Mouse (Mus musculus): ENCODE measurements around the gene Ano9. TPM values are rescaled to one million over a fixed set of nuclear protein-coding genes. Genes with fewer than 3 reads are reported as not detected.

The Ano9 gene
- total RNA-seq (2021): not detected
- long read RNA-seq, experiment 1: 0 reads
- long read RNA-seq, experiment 2: 0 reads

GRCm38 (mm10) chr7:141117636-141118035, at the start of gene Ano9:
Gene Ano9, minus strand, starts transcription at chr7:141117806.
- DNase-seq (ENCODE audit: low spot score): no peak

- DNase-seq (ENCODE audit: low spot score): peak; percentile 20
Observed at GRCm38 (mm10) chr7:141164850-141165249, 47.2 kb upstream of the Ano9 start.

- DNase-seq (ENCODE audit: low spot score): no peak
Observed at GRCm38 (mm10) chr7:141164397-141164796, 46.8 kb upstream of the Ano9 start.

GRCm38 (mm10) chr7:141155362-141155761, 37.8 kb upstream of the Ano9 start:
- no peak for DNase-seq (ENCODE audit: low spot score)

- no peak for DNase-seq (ENCODE audit: low spot score)
Observed at GRCm38 (mm10) chr7:141148639-141149038, 31.0 kb upstream of the Ano9 start.

GRCm38 (mm10) chr7:141147044-141147443, 29.4 kb upstream of the Ano9 start:
- DNase-seq (ENCODE audit: low spot score): no peak

GRCm38 (mm10) chr7:141146043-141146595, 28.5 kb upstream of the Ano9 start:
- no peak for DNase-seq (ENCODE audit: low spot score)

- DNase-seq (ENCODE audit: low spot score): no peak
Observed at GRCm38 (mm10) chr7:141145403-141145802, 27.8 kb upstream of the Ano9 start.

- no peak for DNase-seq (ENCODE audit: low spot score)
Observed at GRCm38 (mm10) chr7:141144650-141145049, 27.0 kb upstream of the Ano9 start.

- no peak for DNase-seq (ENCODE audit: low spot score)
Observed at GRCm38 (mm10) chr7:141143861-141144260, 26.3 kb upstream of the Ano9 start.

GRCm38 (mm10) chr7:141143112-141143511, 25.5 kb upstream of the Ano9 start:
- DNase-seq (ENCODE audit: low spot score): no peak

GRCm38 (mm10) chr7:141141326-141141725, 23.7 kb upstream of the Ano9 start:
- DNase-seq (ENCODE audit: low spot score): no peak

GRCm38 (mm10) chr7:141131904-141132755, 14.5 kb upstream of the Ano9 start:
- DNase-seq (ENCODE audit: low spot score): no peak

GRCm38 (mm10) chr7:141131024-141131820, 13.6 kb upstream of the Ano9 start:
- peak; percentile 86 for DNase-seq (ENCODE audit: low spot score)

- DNase-seq (ENCODE audit: low spot score): no peak
Observed at GRCm38 (mm10) chr7:141123517-141123856, 5.9 kb upstream of the Ano9 start.

- DNase-seq (ENCODE audit: low spot score): peak; percentile 96
Observed at GRCm38 (mm10) chr7:141122689-141123516, 5.3 kb upstream of the Ano9 start.

GRCm38 (mm10) chr7:141122245-141122644, 4.6 kb upstream of the Ano9 start, which contains the start of gene Ptdss2:
Gene Ptdss2, plus strand, starts transcription at chr7:141122382.
- DNase-seq (ENCODE audit: low spot score): peak; percentile 16

- no peak for DNase-seq (ENCODE audit: low spot score)
Observed at GRCm38 (mm10) chr7:141121051-141121531, 3.5 kb upstream of the Ano9 start.

GRCm38 (mm10) chr7:141120605-141121004, 3.0 kb upstream of the Ano9 start:
- no peak for DNase-seq (ENCODE audit: low spot score)

- DNase-seq (ENCODE audit: low spot score): no peak
Observed at GRCm38 (mm10) chr7:141119487-141119886, 1.9 kb upstream of the Ano9 start.

GRCm38 (mm10) chr7:141115874-141116273, 1.7 kb downstream of the Ano9 start:
- no peak for DNase-seq (ENCODE audit: low spot score)

Measured in gastrocnemius, adult 18-20 months (tissue).